Mouse (Mus musculus) testis, adult 2 months (tissue): Measurements from ENCODE around the gene Fbxo42. TPM values are rescaled to one million over a fixed set of nuclear protein-coding genes. Genes with fewer than 3 reads are reported as not detected.

Source experiments
- H3K27ac ChIP-seq: fragments of 200-500 bp; 2 replicates; pipeline ENCODE4 v1.5.1; 2012; ENCODE audit warnings: low read depth, low read length; ENCODE audit not compliant: control insufficient read depth, insufficient read depth
- H3K27me3 ChIP-seq: fragments of 200-500 bp; 2 replicates; pipeline ENCODE4 v1.6.1; 2012; ENCODE audit warnings: mild to moderate bottlenecking, low read length, moderate library complexity; ENCODE audit not compliant: control insufficient read depth, insufficient read depth
- H3K36me3 ChIP-seq: fragments of 200-500 bp; 2 replicates; pipeline ENCODE4 v1.6.1; 2012; ENCODE audit warnings: mild to moderate bottlenecking, low read length; ENCODE audit not compliant: control insufficient read depth, insufficient read depth
- H3K4me1 ChIP-seq: fragments of 200-500 bp; 2 replicates; pipeline ENCODE4 v1.6.1; 2012; ENCODE audit warnings: low read length; ENCODE audit not compliant: control insufficient read depth, insufficient read depth
- H3K4me3 ChIP-seq: fragments of 200-500 bp; 2 replicates; pipeline ENCODE4 v1.5.1; 2012; ENCODE audit warnings: low read depth, mild to moderate bottlenecking, low read length, moderate library complexity, mixed read lengths; ENCODE audit not compliant: control insufficient read depth
- CTCF ChIP-seq: fragments of 200-500 bp; IDR thresholded peaks from 2 replicates; pipeline ENCODE4 v1.5.1; 2012; ENCODE audit warnings: low read depth, mild to moderate bottlenecking, inconsistent platforms, low read length, moderate library complexity; ENCODE audit not compliant: control insufficient read depth, insufficient read depth, insufficient replicate concordance
- POLR2A ChIP-seq: fragments of 200-500 bp; IDR thresholded peaks from 2 replicates; pipeline ENCODE4 v1.6.1; 2012; ENCODE audit warnings: low read depth, mild to moderate bottlenecking, inconsistent platforms, low read length, moderate library complexity; ENCODE audit not compliant: control insufficient read depth
- polyA plus RNA-seq: library from polyadenylated mRNA; depleted of rRNA; stranded (reverse); fragments of >200 nt; gene quantifications from 2 replicates; pipeline ENCODE4 v1.2.3, GENCODE M21; 2012

Gene Fbxo42
- polyA plus RNA-seq, 1 experiment = 10.7 TPM

DNA sequence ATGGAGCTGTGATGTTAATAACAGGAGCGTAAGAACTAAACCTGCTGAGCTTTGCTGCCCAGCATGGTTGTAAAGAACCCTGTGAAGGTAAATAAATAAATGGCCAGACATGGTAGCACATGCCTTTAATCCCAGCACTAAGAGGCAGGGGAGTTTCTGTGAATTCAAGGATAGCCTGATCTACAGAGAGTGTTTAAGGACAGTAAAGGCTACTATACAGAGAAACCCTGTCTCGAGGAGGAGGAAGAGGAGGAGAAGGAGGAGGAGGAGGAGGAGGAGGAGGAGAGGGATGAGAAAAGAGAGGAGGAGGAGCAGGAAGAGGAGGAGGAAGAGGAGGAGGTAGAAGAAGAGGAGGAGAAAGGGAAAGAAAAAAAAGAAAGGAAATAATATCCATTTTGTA, 65.6 kb downstream of the Fbxo42 start:
- peaks cover 11% of the 10 kb centered on the region for H3K4me1 ChIP-seq

DNA sequence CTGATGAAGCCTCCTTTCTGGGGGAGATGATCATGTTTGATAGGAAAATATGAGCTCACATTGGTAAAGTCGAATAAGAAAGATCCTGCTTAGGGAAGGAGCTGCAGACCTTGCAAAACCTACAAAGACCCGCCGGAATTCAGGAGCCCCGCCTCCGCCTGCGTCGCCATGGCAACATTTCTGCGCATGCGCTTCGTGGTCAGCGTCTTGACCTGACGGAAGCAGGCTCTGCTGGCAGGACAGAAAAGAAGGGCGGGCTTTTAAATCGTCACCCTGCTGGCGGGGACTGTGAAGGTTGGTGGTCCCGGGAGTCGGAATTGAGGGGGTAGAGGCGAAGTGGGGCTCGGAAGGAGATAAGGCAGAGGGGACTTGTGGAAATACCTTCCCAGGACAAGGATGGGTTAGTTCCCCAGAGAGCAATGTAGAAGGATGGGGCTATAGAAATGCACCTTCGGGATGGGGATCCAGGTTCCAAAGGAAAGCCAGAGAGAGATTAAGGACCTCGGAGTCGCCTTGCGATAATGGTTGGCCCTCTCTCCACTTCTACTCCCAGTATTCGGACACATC, 66.1 kb downstream of the Fbxo42 start, which contains the start of gene Rsg1:
Gene Rsg1 (plus strand): TSS at position 187 of the 567 bp plus-strand sequence.
- Histone ChIP-seq H3K27ac (no peak within 1 kb of the TSS), H3K36me3 (no peaks in the 10 kb centered on the region), H3K4me1 (peaks cover 11% of the 10 kb centered on the region), H3K27me3 (no peaks in the 10 kb centered on the region), H3K4me3 (peak within 1 kb of the TSS; percentile 91)
- TF ChIP-seq CTCF = no peak
- peak; percentile 50; the same call in 1 of the 2 replicates for TF ChIP-seq POLR2A

More for the DNA sequence above, 65.6 kb downstream of the Fbxo42 start:
- TF ChIP-seq POLR2A = no peak
- TF ChIP-seq CTCF = no peak
- Histone ChIP-seq H3K27me3 (no peaks in the 10 kb centered on the region), H3K4me3 (peak overlapping the region; percentile 91; the same call in 1 of the 2 replicates), H3K36me3 (no peaks in the 10 kb centered on the region), H3K27ac (no peak overlapping the region)

DNA sequence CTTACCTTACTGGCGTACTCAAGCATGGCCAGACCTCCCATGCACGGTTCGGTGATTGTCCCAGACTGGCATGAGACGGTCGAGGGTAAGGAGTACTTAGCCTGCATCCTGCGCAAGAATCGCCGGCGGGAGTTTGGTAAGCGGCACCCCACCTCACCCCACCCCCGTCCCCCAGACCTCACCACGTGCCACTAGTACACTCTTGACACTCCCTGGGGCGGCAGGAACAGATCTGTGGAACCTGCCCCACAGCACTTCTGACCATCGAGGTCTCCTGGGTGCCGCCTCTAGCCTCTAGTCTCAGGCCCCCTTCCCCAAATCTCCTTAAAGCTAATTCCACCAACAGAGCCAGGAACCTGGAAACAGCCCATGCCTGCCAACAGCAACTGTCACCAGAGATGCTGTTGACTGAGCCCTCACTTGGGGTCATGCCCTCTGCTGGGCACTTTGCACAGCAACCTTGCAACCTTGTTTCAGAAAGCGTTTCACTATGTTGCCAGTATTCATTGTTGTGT, 66.7 kb downstream of the Fbxo42 start:
- H3K36me3 ChIP-seq = no peaks in the 10 kb centered on the region
- no peaks in the 10 kb centered on the region for H3K27me3 ChIP-seq
- TF ChIP-seq POLR2A (no peak), CTCF (no peak)
- peaks cover 11% of the 10 kb centered on the region for H3K4me1 ChIP-seq
- no peak overlapping the region for H3K27ac ChIP-seq
- H3K4me3 ChIP-seq = peak overlapping the region; percentile 91

DNA sequence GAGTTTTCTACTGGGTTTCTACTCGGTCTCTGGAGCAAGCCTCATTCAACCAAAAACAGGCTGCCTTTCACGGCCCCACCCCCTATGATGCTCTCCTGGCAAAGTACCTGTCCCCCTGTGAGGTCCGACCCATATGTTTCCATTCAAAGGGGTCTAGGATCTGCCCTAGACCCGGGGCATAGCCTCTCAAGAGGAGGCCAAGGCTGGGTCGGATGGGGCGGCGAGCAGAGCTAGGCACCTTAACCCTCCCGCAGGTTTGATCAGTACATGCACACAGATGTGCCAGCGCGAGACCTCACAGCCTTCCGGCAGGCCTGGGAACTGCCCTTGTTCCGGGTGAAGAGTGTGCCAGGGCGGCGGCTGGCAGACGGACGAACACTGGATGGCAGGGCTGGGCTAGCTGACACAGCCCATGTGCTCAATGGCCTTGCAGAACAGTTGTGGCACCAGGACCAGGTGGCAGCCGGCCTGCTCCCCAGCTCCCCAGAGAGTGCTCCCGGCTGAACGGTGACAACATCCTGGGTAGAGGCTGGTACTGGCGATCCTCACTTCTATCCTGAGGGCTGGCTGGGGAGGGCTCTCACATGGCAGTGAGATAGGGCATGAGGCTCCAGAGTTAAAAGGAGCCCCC, 72.0 kb downstream of the Fbxo42 start:
- H3K4me1 ChIP-seq = 0 out of 2 replicates have a peak, but pooled peaks cover under 1% of the 10 kb centered on the region
- no peak overlapping the region for H3K27ac ChIP-seq
- no peak overlapping the region for H3K4me3 ChIP-seq
- H3K27me3 ChIP-seq = no peaks in the 10 kb centered on the region
- no peaks in the 10 kb centered on the region for H3K36me3 ChIP-seq
- no peak for TF ChIP-seq POLR2A
- TF ChIP-seq CTCF = no peak

DNA sequence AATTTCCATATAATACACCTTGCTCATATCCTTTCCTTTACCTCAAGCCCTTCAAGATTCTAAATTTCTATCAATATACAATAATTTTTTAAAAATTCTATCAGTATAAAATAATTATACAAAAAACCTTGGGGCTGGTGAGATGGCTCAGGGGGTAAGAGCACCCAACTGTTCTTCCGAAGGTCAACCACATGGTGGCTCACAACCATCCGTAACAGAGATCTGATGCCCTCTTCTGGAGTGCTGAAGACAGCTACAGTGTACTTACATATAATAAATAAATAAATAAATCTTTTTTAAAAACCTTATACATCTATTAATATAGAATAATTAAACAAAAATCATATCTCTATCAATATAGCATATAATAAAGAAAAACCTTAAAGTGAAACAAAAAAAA, 74.1 kb downstream of the Fbxo42 start:
- TF ChIP-seq POLR2A = no peak
- TF ChIP-seq CTCF = no peak
- Histone ChIP-seq H3K36me3 (no peaks in the 10 kb centered on the region), H3K4me1 (no peaks in the 10 kb centered on the region), H3K27ac (no peak overlapping the region), H3K27me3 (no peaks in the 10 kb centered on the region), H3K4me3 (no peak overlapping the region)

DNA sequence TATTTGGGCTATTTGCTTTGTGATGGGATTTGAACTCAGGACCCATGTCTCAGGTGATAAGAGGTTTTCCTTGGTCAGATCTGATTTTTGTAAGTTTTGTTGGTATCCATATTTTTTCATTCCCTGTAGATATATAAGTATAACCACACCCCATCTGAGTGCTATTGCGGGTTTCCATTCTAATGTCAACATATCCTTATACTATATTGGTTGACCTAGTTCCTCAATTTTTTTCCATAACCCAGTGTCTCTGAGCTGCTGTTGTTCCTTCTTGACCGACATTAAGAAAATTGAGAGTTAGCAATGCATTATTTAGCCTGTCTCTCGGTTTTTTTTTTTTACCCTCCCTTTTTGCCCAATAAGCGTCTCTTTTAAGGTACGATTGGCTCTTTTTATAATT, 75.0 kb downstream of the Fbxo42 start:
- no peaks in the 10 kb centered on the region for H3K27me3 ChIP-seq

DNA sequence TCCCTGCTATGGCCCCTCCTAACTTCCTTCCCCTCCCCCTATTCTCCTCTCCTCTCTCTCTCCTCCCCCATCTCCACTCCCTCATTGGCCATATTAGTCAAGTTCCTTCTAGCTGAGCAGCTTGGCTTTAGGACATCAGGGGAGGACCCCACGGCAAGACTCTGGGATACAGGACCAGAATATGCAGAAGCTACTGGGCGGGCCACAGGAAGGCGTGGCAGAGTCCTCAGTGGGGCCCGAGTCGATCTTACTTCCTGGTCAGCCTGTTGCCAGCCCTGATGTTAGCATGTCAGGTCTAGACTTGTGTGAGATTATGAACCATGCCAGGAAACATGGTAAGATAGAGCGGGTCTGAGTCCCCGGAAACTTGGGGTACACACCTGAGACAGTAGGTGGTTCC, 81.0 kb downstream of the Fbxo42 start:
- Histone ChIP-seq H3K4me1 (no peaks in the 10 kb centered on the region), H3K27me3 (no peaks in the 10 kb centered on the region), H3K27ac (no peak overlapping the region), H3K36me3 (no peaks in the 10 kb centered on the region), H3K4me3 (no peak overlapping the region)
- no peak for TF ChIP-seq POLR2A
- no peak for TF ChIP-seq CTCF

More for the DNA sequence above, 75.0 kb downstream of the Fbxo42 start:
- H3K36me3 ChIP-seq = no peaks in the 10 kb centered on the region
- H3K4me1 ChIP-seq = no peaks in the 10 kb centered on the region
- TF ChIP-seq CTCF (no peak), POLR2A (no peak)
- no peak overlapping the region for H3K27ac ChIP-seq
- no peak overlapping the region for H3K4me3 ChIP-seq

DNA sequence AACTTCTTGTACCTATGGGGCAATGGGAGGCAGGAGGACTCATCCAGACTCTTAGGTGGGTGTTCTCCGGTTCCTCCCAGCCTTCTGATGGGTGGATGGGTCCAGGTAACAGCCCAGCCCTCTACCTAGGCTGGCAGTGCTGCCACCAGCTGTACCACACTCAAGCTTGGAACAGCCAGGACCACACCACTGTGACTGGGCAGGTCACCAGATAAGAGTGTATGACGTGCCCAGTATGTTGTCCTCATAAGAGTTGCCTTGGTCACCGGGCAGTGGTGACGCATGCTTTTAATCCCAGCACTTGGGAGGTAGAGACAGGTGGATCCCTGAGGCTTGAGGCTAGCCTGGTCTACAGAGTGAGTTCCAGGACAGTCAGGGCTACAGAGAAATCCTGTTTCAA, 85.5 kb downstream of the Fbxo42 start:
- Histone ChIP-seq H3K27ac (no peak overlapping the region), H3K4me3 (peak overlapping the region; percentile 27; the same call in 1 of the 2 replicates), H3K36me3 (no peaks in the 10 kb centered on the region), H3K27me3 (no peaks in the 10 kb centered on the region), H3K4me1 (no peaks in the 10 kb centered on the region)
- TF ChIP-seq POLR2A = no peak
- no peak for TF ChIP-seq CTCF
